Mouse (Mus musculus) cerebellum, adult 11 months (tissue): ENCODE measurements around the gene Zdhhc22.

Source experiments
- DNase-seq: peaks from one replicate; pipeline ENCODE4 v3.0.0; 2022

Gene Zdhhc22

GRCm38 (mm10) chr12:86932575-86932952, 57.7 kb downstream of the Zdhhc22 start:
- no peak for DNase-seq

- no peak for DNase-seq
Measured at GRCm38 (mm10) chr12:86931919-86932574, 58.2 kb downstream of the Zdhhc22 start.

DNA sequence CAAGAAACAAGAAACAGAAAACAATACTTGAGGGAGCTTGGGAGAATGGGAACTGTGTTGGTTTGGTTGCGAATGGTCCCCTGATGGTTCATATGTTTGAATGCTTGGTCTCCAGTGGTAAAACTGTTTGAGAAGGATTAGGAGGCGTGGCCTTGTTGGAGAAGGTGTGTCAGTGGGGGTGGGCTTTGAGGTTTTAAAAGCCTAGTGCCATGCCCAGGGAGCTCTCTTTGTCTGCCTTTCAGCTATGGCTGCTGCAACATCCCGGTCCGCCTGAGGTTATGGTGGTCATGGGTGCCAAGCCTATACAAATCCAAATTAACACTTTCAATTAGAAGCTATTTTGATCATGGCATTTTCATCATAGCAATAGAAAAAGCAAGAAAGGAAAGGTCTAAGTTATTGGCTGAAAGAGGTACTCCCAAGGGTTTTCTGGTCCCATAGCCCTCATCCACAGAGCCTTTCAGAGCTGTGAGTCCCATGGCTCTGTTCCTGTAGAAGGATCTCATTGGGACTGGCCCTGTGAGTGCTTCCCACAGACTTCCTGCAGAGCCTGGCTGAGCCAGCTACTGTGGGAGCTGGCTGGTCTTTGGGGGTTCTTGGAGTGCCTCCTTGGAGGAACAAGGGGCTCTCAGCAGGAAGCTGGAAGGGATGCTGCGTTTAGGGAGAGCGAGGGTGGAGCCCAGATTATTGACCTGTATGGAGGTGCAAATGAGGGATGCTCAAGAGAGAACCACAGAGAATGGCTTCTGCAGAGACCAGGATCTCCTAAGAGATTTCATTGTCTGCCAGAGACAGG, 59.1 kb downstream of the Zdhhc22 start:
- no peak for DNase-seq
